Mouse (Mus musculus) liver, adult 2 months (tissue): ENCODE data around the gene Nxf2. TPM values are rescaled to one million over a fixed set of nuclear protein-coding genes. Genes with fewer than 3 reads are reported as not detected.
"Not testable (repeated sequence)": the region's sequence is repeated elsewhere in the genome, so short reads cannot be mapped to it uniquely, and the experiment has no call there.

Source experiments
- DNase-seq: peaks from one replicate; pipeline ENCODE4 v3.0.0-alpha.2; 2011; ENCODE audit warnings: low read depth, low spot score; ENCODE audit errors: extremely low read depth
- H3K27ac ChIP-seq: fragments of 200-500 bp; replicated peaks from 2 replicates; pipeline ENCODE4 v1.5.1; 2012; ENCODE audit warnings: low read depth, mild to moderate bottlenecking, control low read depth, inconsistent platforms, low read length; ENCODE audit not compliant: insufficient read depth
- H3K27me3 ChIP-seq: fragments of 200-500 bp; 2 replicates; pipeline ENCODE4 v1.6.1; 2012; ENCODE audit warnings: mild to moderate bottlenecking, moderate library complexity, low read length, inconsistent platforms; ENCODE audit not compliant: control insufficient read depth, insufficient read depth
- H3K36me3 ChIP-seq: fragments of 200-500 bp; 2 replicates; pipeline ENCODE4 v1.6.1; 2012; ENCODE audit warnings: low read length, inconsistent platforms; ENCODE audit not compliant: control insufficient read depth, insufficient read depth
- H3K4me1 ChIP-seq: fragments of 200-500 bp; 2 replicates; pipeline ENCODE4 v1.6.1; 2011; ENCODE audit warnings: low read length; ENCODE audit not compliant: control insufficient read depth, insufficient read depth
- H3K4me3 ChIP-seq: fragments of 200-500 bp; 2 replicates; pipeline ENCODE4 v1.5.1; 2011; ENCODE audit warnings: low read depth, mild to moderate bottlenecking, control low read depth, low read length, moderate library complexity; ENCODE audit not compliant: insufficient read depth
- H3K79me2 ChIP-seq: fragments of 200-500 bp; 2 replicates; pipeline ENCODE4 v1.6.1; 2012; ENCODE audit warnings: inconsistent platforms, mild to moderate bottlenecking, low read length, moderate library complexity; ENCODE audit not compliant: control insufficient read depth, insufficient read depth
- H3K9ac ChIP-seq: fragments of 200-500 bp; 2 replicates; pipeline ENCODE4 v1.6.1; 2012; ENCODE audit warnings: low read depth, mild to moderate bottlenecking, control low read depth, inconsistent platforms, low read length
- CTCF ChIP-seq: fragments of 200-500 bp; IDR thresholded peaks from 2 replicates; pipeline ENCODE4 v1.5.1; 2011; ENCODE audit warnings: low read depth, low read length, control low read depth
- POLR2A ChIP-seq: fragments of 200-500 bp; IDR thresholded peaks from 2 replicates; pipeline ENCODE4 v1.6.1; 2011; ENCODE audit warnings: low read length, control low read depth; ENCODE audit not compliant: insufficient read depth; ENCODE audit errors: extremely low read depth
- WGBS: fragments of 180-500 bp; shearing (Covaris S2); methylation state at CpG from one replicate; pipeline ENCODE4 v1.1.7; 2018; 5-methylcytosine and 5-hydroxymethylcytosine counted together
- polyA plus RNA-seq: library from polyadenylated mRNA; depleted of rRNA; stranded (reverse); fragments of >200 nt; gene quantifications from 2 replicates; pipeline ENCODE4 v1.2.3, GENCODE M21; 2012; rRNA removed
- total RNA-seq: library from RNA; depleted of rRNA; stranded (reverse); fragments of >200 nt; gene quantifications from 2 replicates; pipeline ENCODE4 v1.2.3, GENCODE M21; 2014; rRNA removed

The Nxf2 gene
- total and polyA plus RNA-seq, 2 experiments = 0.09 TPM; not detected in 1

DNA sequence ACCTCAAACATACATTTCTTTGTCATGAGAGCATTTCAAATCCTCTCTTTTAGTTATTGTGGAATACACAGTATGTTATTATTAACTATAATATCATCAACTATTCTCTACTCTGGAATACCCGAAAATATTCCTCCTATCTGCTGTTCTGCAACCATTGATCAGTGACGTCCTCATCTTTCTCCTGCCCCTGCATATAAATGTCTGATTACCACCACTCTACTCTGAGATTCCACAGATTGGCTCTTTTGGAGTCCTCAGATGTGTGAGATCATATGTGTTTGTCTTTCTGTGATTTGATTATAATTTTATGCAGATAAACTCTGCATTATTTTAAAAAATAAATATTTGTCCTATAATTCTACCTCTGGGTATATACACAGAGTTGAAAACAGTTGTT, 48.8 kb downstream of the Nxf2 start:
- Histone ChIP-seq H3K4me3 (no peak overlapping the region), H3K4me1 (no peaks in the 10 kb centered on the region), H3K27ac (no peak overlapping the region), H3K27me3 (no peaks in the 10 kb centered on the region), H3K36me3 (no peaks in the 10 kb centered on the region), H3K79me2 (no peaks in the 10 kb centered on the region), H3K9ac (no peak overlapping the region)
- 66% methylated on average over 2 of the region's 2 CpGs for WGBS
- TF ChIP-seq CTCF (no peak), POLR2A (no peak)
- DNase-seq = no peak

DNA sequence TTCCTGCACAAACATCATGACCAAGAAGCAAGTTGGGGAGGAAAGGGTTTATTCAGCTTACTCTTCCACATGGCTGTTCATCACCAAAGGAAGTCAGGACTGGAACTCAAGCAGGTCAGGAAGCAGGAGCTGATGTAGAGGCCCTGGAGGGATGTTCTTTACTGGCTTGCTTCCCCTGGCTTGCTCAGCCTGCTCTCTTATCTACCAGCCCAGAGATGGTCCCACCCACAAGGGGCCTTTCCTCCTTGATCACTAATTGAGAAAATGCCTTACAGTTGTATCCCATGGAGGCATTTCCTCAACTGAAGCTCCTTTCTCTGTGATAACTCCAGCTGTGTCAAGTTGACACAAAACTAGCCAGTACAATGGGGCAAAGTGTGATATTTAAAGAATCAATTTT, 49.2 kb downstream of the Nxf2 start:
- not testable (repeated sequence) for H3K9ac ChIP-seq, H3K4me1 ChIP-seq, H3K27me3 ChIP-seq, H3K4me3 ChIP-seq, H3K36me3 ChIP-seq, DNase-seq, H3K27ac ChIP-seq, H3K79me2 ChIP-seq

GRCm38 (mm10) chrX:134914851-134915250, 49.7 kb downstream of the Nxf2 start:
- WGBS = 58% methylated on average over 4 of the region's 4 CpGs
- no peak overlapping the region for H3K9ac ChIP-seq
- no peak for TF ChIP-seq POLR2A
- TF ChIP-seq CTCF = no peak
- no peak for DNase-seq
- H3K27ac ChIP-seq = no peak overlapping the region
- H3K79me2 ChIP-seq = no peaks in the 10 kb centered on the region
- no peaks in the 10 kb centered on the region for H3K36me3 ChIP-seq
- no peak overlapping the region for H3K4me3 ChIP-seq
- H3K27me3 ChIP-seq = no peaks in the 10 kb centered on the region
- H3K4me1 ChIP-seq = no peaks in the 10 kb centered on the region

DNA sequence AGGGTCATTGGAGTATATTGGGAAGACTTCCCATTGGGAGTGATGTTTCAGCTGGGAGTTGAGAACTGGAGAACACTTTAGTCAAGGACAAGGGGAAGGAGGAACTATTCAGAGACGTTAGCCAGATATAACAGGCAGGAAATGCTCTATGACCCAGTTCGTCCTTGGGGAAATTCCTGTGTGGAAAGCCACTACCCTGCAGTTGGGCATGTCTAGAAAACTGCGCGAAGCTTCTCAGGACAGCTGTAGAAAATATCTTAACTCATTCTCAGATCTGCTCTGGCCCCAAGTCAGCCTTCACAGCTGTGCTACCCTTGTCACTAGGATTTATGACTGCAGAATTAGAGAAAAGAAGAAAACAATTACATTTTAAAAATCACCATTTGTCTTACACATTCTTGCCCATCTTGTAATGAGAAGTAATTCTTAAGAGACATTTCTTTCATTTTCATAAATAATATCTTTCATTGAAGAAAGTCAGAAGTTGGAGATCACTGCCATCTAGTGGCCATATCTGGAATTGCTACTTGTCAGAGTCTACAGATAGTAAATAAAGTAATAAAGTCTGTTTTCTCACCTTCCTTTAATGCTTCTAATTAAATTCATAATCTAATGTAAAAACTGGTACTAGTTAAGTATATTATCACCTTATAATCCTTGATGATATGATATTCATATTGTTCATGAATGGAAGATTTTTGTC, 51.2 kb downstream of the Nxf2 start:
- TF ChIP-seq CTCF (no peak), POLR2A (no peak)
- peak; percentile 18 for DNase-seq
- Histone ChIP-seq H3K4me1 (no peaks in the 10 kb centered on the region), H3K36me3 (no peaks in the 10 kb centered on the region), H3K79me2 (no peaks in the 10 kb centered on the region), H3K27me3 (no peaks in the 10 kb centered on the region), H3K27ac (no peak overlapping the region), H3K4me3 (no peak overlapping the region), H3K9ac (no peak overlapping the region)
- 33% methylated on average over 4 of the region's 4 CpGs for WGBS

DNA sequence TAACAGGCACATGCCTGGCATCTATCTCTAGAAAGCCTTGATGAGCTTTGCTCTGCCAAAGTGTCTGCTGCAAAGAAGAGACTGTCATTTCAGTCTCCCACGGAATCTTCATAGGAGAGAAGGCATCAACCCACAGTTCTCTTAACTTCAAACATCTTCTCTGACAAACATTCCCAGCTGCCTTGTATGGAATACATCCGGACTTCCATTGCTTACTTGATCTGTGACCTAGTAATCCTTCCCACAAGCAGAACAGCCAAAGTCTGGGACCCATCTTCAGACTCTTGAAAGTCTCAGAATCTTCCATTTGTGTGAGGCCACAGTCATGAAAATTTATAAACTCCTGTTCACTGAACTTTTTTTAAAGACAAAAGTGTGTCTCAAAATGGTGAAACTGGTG, 51.7 kb downstream of the Nxf2 start:
- Histone ChIP-seq H3K27me3 (no peaks in the 10 kb centered on the region), H3K4me1 (no peaks in the 10 kb centered on the region), H3K36me3 (no peaks in the 10 kb centered on the region), H3K79me2 (no peaks in the 10 kb centered on the region), H3K9ac (no peak overlapping the region), H3K4me3 (no peak overlapping the region), H3K27ac (no peak overlapping the region)
- 58% methylated on average over 2 of the region's 2 CpGs for WGBS
- DNase-seq = peak; percentile 4
- TF ChIP-seq POLR2A (no peak), CTCF (no peak)

GRCm38 (mm10) chrX:134910345-134910744, 54.2 kb downstream of the Nxf2 start:
- H3K36me3 ChIP-seq = no peaks in the 10 kb centered on the region
- no peaks in the 10 kb centered on the region for H3K4me1 ChIP-seq
- WGBS = 63% methylated on average over 4 of the region's 4 CpGs
- TF ChIP-seq POLR2A (no peak), CTCF (no peak)
- no peak overlapping the region for H3K27ac ChIP-seq
- H3K9ac ChIP-seq = no peak overlapping the region
- DNase-seq = no peak
- no peaks in the 10 kb centered on the region for H3K79me2 ChIP-seq
- H3K27me3 ChIP-seq = no peaks in the 10 kb centered on the region
- H3K4me3 ChIP-seq = no peak overlapping the region

Other genes starting within 250 kb of the Nxf2 start
- 2.3 and 3.3 TPM in 2 replicates for gene Armcx1, start 246.8 kb downstream of the Nxf2 start, total RNA-seq
- gene Armcx1, start 246.8 kb downstream of the Nxf2 start, polyA plus RNA-seq = 0.47 and 0.64 TPM in 2 replicates
- 0.55 and 0.87 TPM in 2 replicates for gene Armcx6, start 213.3 kb downstream of the Nxf2 start, total RNA-seq
- 0.18 TPM in 1 of 2 replicates, not detected in the other for gene Armcx6, start 213.3 kb downstream of the Nxf2 start, polyA plus RNA-seq
- 8.7 and 10.6 TPM in 2 replicates for gene Armcx3, start 208.2 kb downstream of the Nxf2 start, total RNA-seq
- 1.4 and 2.3 TPM in 2 replicates for gene Armcx3, start 208.2 kb downstream of the Nxf2 start, polyA plus RNA-seq
- gene Armcx2, start 155.5 kb downstream of the Nxf2 start, total RNA-seq = 1.6 and 2.8 TPM in 2 replicates
- gene Armcx2, start 155.5 kb downstream of the Nxf2 start, polyA plus RNA-seq = 1.1 and 1.6 TPM in 2 replicates
- gene Zmat1, start 44.5 kb upstream of the Nxf2 start, total RNA-seq = 3.6 and 4.3 TPM in 2 replicates
- gene Zmat1, start 44.5 kb upstream of the Nxf2 start, polyA plus RNA-seq = 0.39 and 0.46 TPM in 2 replicates
- gene Gm15023, start 212.9 kb upstream of the Nxf2 start, total RNA-seq = not detected in 2 replicates
- not detected in 2 replicates for gene Gm15023, start 212.9 kb upstream of the Nxf2 start, polyA plus RNA-seq
- gene Tceal6, start 245.9 kb upstream of the Nxf2 start, total RNA-seq = not detected in 2 replicates
- gene Tceal6, start 245.9 kb upstream of the Nxf2 start, polyA plus RNA-seq = not detected in 2 replicates